Mouse (Mus musculus) stomach, embryonic 15.5 days (tissue): ENCODE measurements at regions not wholly inside any gene's neighbourhood (a gene's known extent, or its start where the extent isn't known, plus 50 kb on each side); places are given as distances from the start of the nearest gene placed in this dataset.

ENCODE experiments used
- ATAC-seq: fragments of 200-750 bp; cut with Nextera tagmentation; 2 replicates; pipeline ENCODE4 v1.8.0; 2017; ENCODE audit warnings: low read depth, moderate number of reproducible peaks, moderate TSS enrichment; ENCODE audit not compliant: insufficient read depth, low FRiP score
- H3K27ac ChIP-seq: fragments of 300-500 bp; sonication (generic); 2 replicates; pipeline ENCODE4 v1.5.1; 2015; ENCODE audit warnings: mild to moderate bottlenecking, inconsistent platforms
- H3K27me3 ChIP-seq: fragments of 300-500 bp; sonication (generic); replicated peaks from 2 replicates; pipeline ENCODE4 v1.6.1; 2015; ENCODE audit warnings: inconsistent platforms
- H3K36me3 ChIP-seq: fragments of 300-500 bp; sonication (generic); 2 replicates; pipeline ENCODE4 v1.6.1; 2015; ENCODE audit warnings: inconsistent platforms
- H3K4me1 ChIP-seq: fragments of 300-500 bp; sonication (generic); 2 replicates; pipeline ENCODE4 v1.6.1; 2015; ENCODE audit warnings: inconsistent platforms
- H3K4me2 ChIP-seq: fragments of 300-500 bp; sonication (generic); 2 replicates; pipeline ENCODE4 v1.6.1; 2015; ENCODE audit warnings: mild to moderate bottlenecking, inconsistent platforms
- H3K4me3 ChIP-seq: fragments of 300-500 bp; sonication (generic); replicated peaks from 2 replicates; pipeline ENCODE4 v1.5.1; 2015; ENCODE audit warnings: inconsistent platforms
- H3K9ac ChIP-seq: fragments of 300-500 bp; sonication (generic); 2 replicates; pipeline ENCODE4 v1.6.1; 2015; ENCODE audit warnings: inconsistent platforms
- H3K9me3 ChIP-seq: fragments of 300-500 bp; sonication (generic); 2 replicates; pipeline ENCODE4 v1.6.1; 2016; ENCODE audit warnings: inconsistent platforms
- WGBS: fragments of 180-500 bp; shearing (Covaris S2); methylation state at CpG from one replicate; pipeline ENCODE4 v1.1.7; 2015; 5-methylcytosine and 5-hydroxymethylcytosine counted together

- Histone ChIP-seq H3K4me1 (no peaks in the 10 kb centered on the region), H3K27ac (no peak overlapping the region), H3K4me3 (no peak overlapping the region), H3K36me3 (no peaks in the 10 kb centered on the region), H3K9ac (no peak overlapping the region), H3K27me3 (no peaks in the 10 kb centered on the region), H3K9me3 (no peaks in the 10 kb centered on the region), H3K4me2 (no peak overlapping the region)
- WGBS, result 38% methylated on average over 7 of the region's 7 CpGs
- no peak for ATAC-seq
Measured at GRCm38 (mm10) chr5:91198620-91199019, 59.2 kb downstream of the Areg start.

GRCm38 (mm10) chr5:91200448-91200847 lies 61.0 kb downstream of the Areg start:
- no peak overlapping the region for H3K27ac ChIP-seq
- no peaks in the 10 kb centered on the region for H3K36me3 ChIP-seq
- H3K27me3 ChIP-seq, result no peaks in the 10 kb centered on the region
- WGBS, result 30% methylated on average over 5 of the region's 5 CpGs
- no peak overlapping the region for H3K9ac ChIP-seq
- H3K4me3 ChIP-seq, result no peak overlapping the region
- H3K9me3 ChIP-seq, result no peaks in the 10 kb centered on the region
- no peaks in the 10 kb centered on the region for H3K4me1 ChIP-seq
- peak; percentile 30; the same call in 1 of the 2 replicates for ATAC-seq
- H3K4me2 ChIP-seq, result no peak overlapping the region

- Histone ChIP-seq H3K36me3 (no peaks in the 10 kb centered on the region), H3K4me2 (no peak overlapping the region), H3K9me3 (no peaks in the 10 kb centered on the region), H3K4me1 (no peaks in the 10 kb centered on the region), H3K27me3 (no peaks in the 10 kb centered on the region), H3K4me3 (no peak overlapping the region), H3K27ac (no peak overlapping the region), H3K9ac (no peak overlapping the region)
- 81% methylated on average over 13 of the region's 13 CpGs for WGBS
- ATAC-seq, result no peak
Measured at GRCm38 (mm10) chr5:91204225-91205005, 65.0 kb downstream of the Areg start.

GRCm38 (mm10) chr5:91205350-91205880 lies 66.0 kb downstream of the Areg start:
- no peaks in the 10 kb centered on the region for H3K36me3 ChIP-seq
- H3K4me1 ChIP-seq, result no peaks in the 10 kb centered on the region
- ATAC-seq, result no peak
- no peaks in the 10 kb centered on the region for H3K9me3 ChIP-seq
- no peak overlapping the region for H3K9ac ChIP-seq
- H3K27ac ChIP-seq, result no peak overlapping the region
- H3K4me3 ChIP-seq, result no peak overlapping the region
- H3K27me3 ChIP-seq, result no peaks in the 10 kb centered on the region
- no peak overlapping the region for H3K4me2 ChIP-seq
- WGBS, result 76% methylated on average over 3 of the region's 3 CpGs

- Histone ChIP-seq H3K9ac (no peak overlapping the region), H3K4me1 (no peaks in the 10 kb centered on the region), H3K9me3 (no peaks in the 10 kb centered on the region), H3K27me3 (no peaks in the 10 kb centered on the region), H3K36me3 (no peaks in the 10 kb centered on the region), H3K4me3 (no peak overlapping the region), H3K27ac (peak overlapping the region; percentile 57; the same call in 1 of the 2 replicates), H3K4me2 (no peak overlapping the region)
- 72% methylated on average over 9 of the region's 9 CpGs for WGBS
- ATAC-seq, result no peak
Measured at GRCm38 (mm10) chr5:91206569-91207490, 67.4 kb downstream of the Areg start.

GRCm38 (mm10) chr5:91220174-91220573 lies 80.8 kb downstream of the Areg start:
- no peak overlapping the region for H3K4me3 ChIP-seq
- no peak overlapping the region for H3K27ac ChIP-seq
- no peak overlapping the region for H3K9ac ChIP-seq
- H3K9me3 ChIP-seq, result no peaks in the 10 kb centered on the region
- 82% methylated on average over 4 of the region's 4 CpGs for WGBS
- H3K4me2 ChIP-seq, result no peak overlapping the region
- no peaks in the 10 kb centered on the region for H3K27me3 ChIP-seq
- H3K4me1 ChIP-seq, result no peaks in the 10 kb centered on the region
- no peaks in the 10 kb centered on the region for H3K36me3 ChIP-seq
- no peak for ATAC-seq

- WGBS, result 37% methylated on average over 4 of the region's 4 CpGs
- ATAC-seq, result no peak
Measured at GRCm38 (mm10) chr5:91241656-91242055, 102.3 kb downstream of the Areg start.

GRCm38 (mm10) chr5:91247444-91247843 lies 108.0 kb downstream of the Areg start:
- no peak overlapping the region for H3K4me3 ChIP-seq
- H3K4me1 ChIP-seq, result no peaks in the 10 kb centered on the region
- no peak overlapping the region for H3K4me2 ChIP-seq
- no peaks in the 10 kb centered on the region for H3K9me3 ChIP-seq
- WGBS, result 81% methylated on average over 5 of the region's 5 CpGs
- no peak overlapping the region for H3K9ac ChIP-seq
- H3K27me3 ChIP-seq, result no peaks in the 10 kb centered on the region
- no peaks in the 10 kb centered on the region for H3K36me3 ChIP-seq
- no peak for ATAC-seq
- H3K27ac ChIP-seq, result no peak overlapping the region

More at GRCm38 (mm10) chr5:91241656-91242055, 102.3 kb downstream of the Areg start:
- no peaks in the 10 kb centered on the region for H3K9me3 ChIP-seq
- H3K27ac ChIP-seq, result no peak overlapping the region
- no peak overlapping the region for H3K4me2 ChIP-seq
- H3K4me1 ChIP-seq, result no peaks in the 10 kb centered on the region
- no peak overlapping the region for H3K4me3 ChIP-seq
- no peaks in the 10 kb centered on the region for H3K27me3 ChIP-seq
- no peak overlapping the region for H3K9ac ChIP-seq
- no peaks in the 10 kb centered on the region for H3K36me3 ChIP-seq

- no peak for ATAC-seq
- Histone ChIP-seq H3K4me3 (no peak overlapping the region), H3K36me3 (no peaks in the 10 kb centered on the region), H3K4me1 (no peaks in the 10 kb centered on the region), H3K27ac (no peak overlapping the region), H3K9ac (no peak overlapping the region), H3K4me2 (no peak overlapping the region), H3K9me3 (no peaks in the 10 kb centered on the region), H3K27me3 (no peaks in the 10 kb centered on the region)
Measured at GRCm38 (mm10) chr5:91261895-91262294, 122.5 kb downstream of the Areg start.

- Histone ChIP-seq H3K4me2 (no peak overlapping the region), H3K36me3 (no peaks in the 10 kb centered on the region), H3K4me3 (no peak overlapping the region), H3K9me3 (no peaks in the 10 kb centered on the region), H3K27ac (no peak overlapping the region), H3K4me1 (no peaks in the 10 kb centered on the region), H3K9ac (no peak overlapping the region), H3K27me3 (no peaks in the 10 kb centered on the region)
- ATAC-seq, result no peak
- WGBS, result 73% methylated on average over 1 of the region's 1 CpGs
Measured at GRCm38 (mm10) chr5:91262526-91262925, 123.1 kb downstream of the Areg start.

- no peak for ATAC-seq
Measured at GRCm38 (mm10) chr5:91270747-91271146, 131.3 kb downstream of the Areg start.

GRCm38 (mm10) chr5:91271416-91271815 lies 131.4 kb downstream of the Btc start:
- no peak overlapping the region for H3K4me3 ChIP-seq
- H3K27ac ChIP-seq, result no peak overlapping the region
- ATAC-seq, result no peak
- H3K4me2 ChIP-seq, result no peak overlapping the region
- no peaks in the 10 kb centered on the region for H3K4me1 ChIP-seq
- H3K27me3 ChIP-seq, result no peaks in the 10 kb centered on the region
- no peaks in the 10 kb centered on the region for H3K36me3 ChIP-seq
- no peak overlapping the region for H3K9ac ChIP-seq
- no peaks in the 10 kb centered on the region for H3K9me3 ChIP-seq

More at GRCm38 (mm10) chr5:91270747-91271146, 131.3 kb downstream of the Areg start:
- no peak overlapping the region for H3K4me3 ChIP-seq
- 71% methylated on average over 1 of the region's 1 CpGs for WGBS
- H3K27me3 ChIP-seq, result no peaks in the 10 kb centered on the region
- H3K36me3 ChIP-seq, result no peaks in the 10 kb centered on the region
- no peaks in the 10 kb centered on the region for H3K4me1 ChIP-seq
- H3K9me3 ChIP-seq, result no peaks in the 10 kb centered on the region
- no peak overlapping the region for H3K27ac ChIP-seq
- no peak overlapping the region for H3K4me2 ChIP-seq
- H3K9ac ChIP-seq, result no peak overlapping the region
